Mouse (Mus musculus) MEL (cell line): Measurements from ENCODE around the gene Zfp697. TPM values are rescaled to one million over a fixed set of nuclear protein-coding genes. Genes with fewer than 3 reads are reported as not detected.
A peak's percentile ranks its signal among the peaks of the same experiment; 100 is the strongest.

Experiments
- DNase-seq: peaks from one replicate; pipeline ENCODE4 v3.0.0; 2011; ENCODE audit warnings: low read depth, low spot score
- H3K27ac ChIP-seq: 2 replicates; pipeline ENCODE4 v1.5.1; 2012; ENCODE audit warnings: low read depth, mild to moderate bottlenecking, control low read depth, low read length, moderate library complexity; ENCODE audit not compliant: control insufficient read depth
- H3K27me3 ChIP-seq, 2 experiments: fragments of 150-350 bp in 1 of 2; sonication (generic) in 1 of 2; 2 replicates each; pipeline ENCODE4 v1.6.1; 2012; ENCODE audit warnings: low read length in 2 of 2, mild to moderate bottlenecking in 2 of 2, improper control_type of control experiment in 1 of 2, moderate library complexity in 1 of 2; ENCODE audit not compliant: insufficient read depth in 2 of 2, control insufficient read depth in 1 of 2
- H3K36me3 ChIP-seq, 2 experiments: 2 replicates each; pipeline ENCODE4 v1.6.1; 2012 to 2014; ENCODE audit warnings: low read length in 2 of 2, improper control_type of control experiment in 1 of 2, inconsistent platforms in 1 of 2, mild to moderate bottlenecking in 1 of 2; ENCODE audit not compliant: insufficient read depth in 2 of 2, control insufficient read depth in 1 of 2
- H3K4me1 ChIP-seq, 2 experiments: fragments of 150-350 bp in 1 of 2; sonication (generic) in 1 of 2; 2 replicates each; pipeline ENCODE4 v1.6.1; 2012; ENCODE audit warnings: low read length in 2 of 2, improper control_type of control experiment in 1 of 2, mild to moderate bottlenecking in 1 of 2; ENCODE audit not compliant: insufficient read depth in 2 of 2, control insufficient read depth in 1 of 2
- H3K4me3 ChIP-seq, 2 experiments: fragments of 150-350 bp in 1 of 2; sonication (generic) in 1 of 2; 2 replicates each; pipeline ENCODE4 v1.5.1; 2012; ENCODE audit warnings: low read depth in 2 of 2, low read length in 2 of 2, mild to moderate bottlenecking in 2 of 2, moderate library complexity in 2 of 2, control low read depth in 1 of 2, improper control_type of control experiment in 1 of 2; ENCODE audit not compliant: control insufficient read depth in 1 of 2, insufficient read depth in 1 of 2
- H3K79me2 ChIP-seq: 2 replicates; pipeline ENCODE4 v1.6.1; 2012; ENCODE audit warnings: mild to moderate bottlenecking, low read length, moderate library complexity; ENCODE audit not compliant: control insufficient read depth, poor library complexity, insufficient read depth
- H3K9ac ChIP-seq: 2 replicates; pipeline ENCODE4 v1.6.1; 2012; ENCODE audit warnings: low read depth, mild to moderate bottlenecking, control low read depth, low read length, moderate library complexity; ENCODE audit not compliant: control insufficient read depth, poor library complexity, severe bottlenecking
- H3K9me3 ChIP-seq: fragments of 150-350 bp; sonication (generic); replicated peaks from 2 replicates; pipeline ENCODE4 v1.6.1; 2012; ENCODE audit warnings: mild to moderate bottlenecking, low read length, improper control_type of control experiment, moderate library complexity; ENCODE audit not compliant: insufficient read depth
- CHD2 ChIP-seq: IDR thresholded peaks from 2 replicates; pipeline ENCODE4 v1.6.1; 2011; ENCODE audit warnings: low read length, improper control_type of control experiment
- CTCF ChIP-seq, 3 experiments: IDR thresholded peaks in 2 of 3; conservative IDR thresholded peaks in 1 of 3; 2 replicates each; pipeline ENCODE4 v1.5.1; 2011 to 2012; ENCODE audit warnings: low read length in 3 of 3, low read depth in 2 of 3, mild to moderate bottlenecking in 2 of 3, improper control_type of control experiment in 1 of 3, inconsistent platforms in 1 of 3, mixed read lengths in 1 of 3, moderate library complexity in 1 of 3; ENCODE audit not compliant: control insufficient read depth in 1 of 3, insufficient read depth in 1 of 3, poor library complexity in 1 of 3, severe bottlenecking in 1 of 3
- E2F4 ChIP-seq: IDR thresholded peaks from 2 replicates; pipeline ENCODE4 v1.6.1; 2011; ENCODE audit warnings: low read depth, low read length, improper control_type of control experiment, borderline replicate concordance
- ELF1 ChIP-seq: IDR thresholded peaks from 2 replicates; pipeline ENCODE4 v1.6.1; 2014; ENCODE audit warnings: low read depth, mild to moderate bottlenecking, inconsistent platforms, low read length, improper control_type of control experiment, moderate library complexity
- EP300 ChIP-seq, 2 experiments: IDR thresholded peaks; 2 replicates each; pipeline ENCODE4 v1.6.1; 2011; ENCODE audit warnings: improper control_type of control experiment in 2 of 2, low read length in 2 of 2, low read depth in 1 of 2, mild to moderate bottlenecking in 1 of 2
- GATA1 ChIP-seq: IDR thresholded peaks from 2 replicates; pipeline ENCODE4 v1.6.1; 2011; ENCODE audit warnings: low read depth, low read length, improper control_type of control experiment
- JUND ChIP-seq: IDR thresholded peaks from 2 replicates; pipeline ENCODE4 v1.6.1; 2011; ENCODE audit warnings: low read depth, mild to moderate bottlenecking, improper control_type of control experiment, low read length
- MAX ChIP-seq: IDR thresholded peaks from 2 replicates; pipeline ENCODE4 v1.6.1; 2011; ENCODE audit warnings: low read length, improper control_type of control experiment
- MAZ ChIP-seq: IDR thresholded peaks from 2 replicates; pipeline ENCODE4 v1.6.1; 2012; ENCODE audit warnings: low read depth, mild to moderate bottlenecking, inconsistent platforms, low read length, improper control_type of control experiment
- MEF2A ChIP-seq: IDR thresholded peaks from 2 replicates; pipeline ENCODE4 v1.6.1; 2014; ENCODE audit warnings: low read depth, mild to moderate bottlenecking, inconsistent platforms, low read length, improper control_type of control experiment; ENCODE audit not compliant: poor library complexity, insufficient replicate concordance, severe bottlenecking; ENCODE audit errors: extremely low read depth
- MXI1 ChIP-seq: IDR thresholded peaks from 2 replicates; pipeline ENCODE4 v1.6.1; 2011; ENCODE audit warnings: mild to moderate bottlenecking, low read depth, low read length, improper control_type of control experiment
- MYB ChIP-seq: IDR thresholded peaks from 2 replicates; pipeline ENCODE4 v1.6.1; 2011; ENCODE audit warnings: mild to moderate bottlenecking, low read depth, low read length, improper control_type of control experiment
- NELFE ChIP-seq: IDR thresholded peaks from 2 replicates; pipeline ENCODE4 v1.6.1; 2011; ENCODE audit warnings: low read depth, low read length, improper control_type of control experiment
- NRF1 ChIP-seq: IDR thresholded peaks from 2 replicates; pipeline ENCODE4 v1.6.1; 2014; ENCODE audit warnings: low read depth, mild to moderate bottlenecking, inconsistent platforms, low read length, improper control_type of control experiment, moderate library complexity; ENCODE audit not compliant: poor library complexity, insufficient read depth, severe bottlenecking
- POLR2AphosphoS5 ChIP-seq: IDR thresholded peaks from 2 replicates; pipeline ENCODE4 v1.6.1; 2012; ENCODE audit warnings: low read depth, borderline replicate concordance, mild to moderate bottlenecking, inconsistent platforms, low read length, moderate library complexity, mixed read lengths
- RAD21 ChIP-seq: IDR thresholded peaks from 2 replicates; pipeline ENCODE4 v1.6.1; 2011; ENCODE audit warnings: mild to moderate bottlenecking, low read depth, low read length, improper control_type of control experiment
- RCOR1 ChIP-seq: IDR thresholded peaks from 2 replicates; pipeline ENCODE4 v1.6.1; 2012; ENCODE audit warnings: low read depth, mild to moderate bottlenecking, inconsistent platforms, low read length, improper control_type of control experiment
- SIN3A ChIP-seq: IDR thresholded peaks from 2 replicates; pipeline ENCODE4 v1.6.1; 2012; ENCODE audit warnings: low read length, improper control_type of control experiment, inconsistent platforms
- SMC3 ChIP-seq: IDR thresholded peaks from 2 replicates; pipeline ENCODE4 v1.6.1; 2011; ENCODE audit warnings: low read depth, low read length, improper control_type of control experiment
- TAL1 ChIP-seq: IDR thresholded peaks from 2 replicates; pipeline ENCODE4 v1.6.1; 2012; ENCODE audit warnings: mild to moderate bottlenecking, inconsistent platforms, low read length, moderate library complexity, mixed read lengths
- TCF12 ChIP-seq: IDR thresholded peaks from 2 replicates; pipeline ENCODE4 v1.6.1; 2014; ENCODE audit warnings: low read depth, mild to moderate bottlenecking, inconsistent platforms, low read length, improper control_type of control experiment, moderate library complexity
- UBTF ChIP-seq: IDR thresholded peaks from 2 replicates; pipeline ENCODE4 v1.6.1; 2012; ENCODE audit warnings: low read depth, mild to moderate bottlenecking, inconsistent platforms, low read length, improper control_type of control experiment, moderate library complexity, borderline replicate concordance; ENCODE audit not compliant: insufficient read depth
- ZC3H11A ChIP-seq: IDR thresholded peaks from 2 replicates; pipeline ENCODE4 v1.6.1; 2012; ENCODE audit warnings: low read depth, mild to moderate bottlenecking, inconsistent platforms, low read length, improper control_type of control experiment
- ZMIZ1 ChIP-seq: IDR thresholded peaks from 2 replicates; pipeline ENCODE4 v1.6.1; 2012; ENCODE audit warnings: low read depth, mild to moderate bottlenecking, inconsistent platforms, low read length, improper control_type of control experiment, moderate library complexity
- polyA plus RNA-seq, 2 experiments: library from polyadenylated mRNA; stranded (reverse) in 1 of 2; unstranded in 1 of 2; fragments of >175 nt in 1 of 2; fragments of >200 nt in 1 of 2; gene quantifications; 2 replicates each; pipeline versions ENCODE4 v1.2.1 to v1.2.4; 2012; ENCODE audit warnings: low replicate concordance in 2 of 2, low read depth in 1 of 2; ENCODE audit not compliant: insufficient read length in 2 of 2, insufficient read depth in 1 of 2, missing spikeins in 1 of 2
- total RNA-seq: library from RNA; depleted of rRNA; stranded (reverse); fragments of 300-350 nt; gene quantifications from 2 replicates; pipeline ENCODE4 v1.2.3, GENCODE M21; 2012

Zfp697 gene
- total and polyA plus RNA-seq, 3 experiments = 0.04 TPM; not detected in 2

DNA sequence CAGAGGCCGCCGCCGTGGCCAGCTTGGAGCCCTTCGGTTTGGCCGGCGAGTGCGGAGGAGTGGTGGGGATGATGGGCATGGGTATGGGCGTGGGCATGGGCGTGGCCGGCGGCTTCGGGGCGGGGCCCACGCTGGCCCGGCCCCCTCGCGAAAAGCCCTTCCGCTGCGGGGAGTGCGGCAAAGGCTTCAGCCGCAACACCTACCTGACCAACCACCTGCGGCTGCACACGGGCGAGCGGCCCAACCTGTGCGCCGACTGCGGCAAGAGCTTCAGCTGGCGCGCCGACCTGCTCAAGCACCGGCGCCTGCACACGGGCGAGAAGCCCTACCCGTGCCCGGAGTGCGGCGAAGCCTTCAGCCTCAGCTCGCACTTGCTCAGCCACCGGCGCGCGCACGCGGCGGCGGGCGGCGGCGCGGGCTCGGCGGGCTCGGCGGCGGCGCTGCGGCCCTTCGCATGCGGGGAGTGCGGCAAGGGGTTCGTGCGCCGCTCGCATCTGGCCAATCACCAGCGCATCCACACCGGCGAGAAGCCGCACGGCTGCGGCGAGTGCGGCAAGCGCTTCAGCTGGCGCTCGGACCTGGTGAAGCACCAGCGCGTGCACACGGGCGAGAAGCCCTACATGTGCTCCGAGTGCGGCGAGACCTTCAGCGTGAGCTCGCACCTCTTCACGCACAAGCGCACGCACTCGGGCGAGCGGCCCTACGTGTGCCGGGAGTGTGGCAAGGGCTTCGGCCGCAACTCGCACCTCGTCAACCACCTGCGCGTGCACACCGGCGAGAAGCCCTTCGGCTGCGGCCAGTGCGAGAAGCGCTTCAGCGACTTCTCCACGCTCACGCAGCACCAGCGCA lies 45.6 kb downstream of the Zfp697 start:
- DNase-seq = peak; percentile 29
- Histone ChIP-seq H3K9me3 (no peaks in the 10 kb centered on the region), H3K27ac (no peak overlapping the region), H3K27me3 (peaks cover 2 to 17% of the 10 kb centered on the region in 2 experiments), H3K4me1 (peaks cover 0 to 4% of the 10 kb centered on the region in 2 experiments; a peak in 1 of 4 replicates), H3K79me2 (no peaks in the 10 kb centered on the region), H3K9ac (0 out of 2 replicates have a peak overlapping the region, but pooled peaks have one; percentile 25), H3K36me3 (no peaks in the 10 kb centered on the region)
- no peak for TF ChIP-seq ZC3H11A
- TF ChIP-seq, all 39 proteins: peak for 0
- H3K4me3 ChIP-seq = peak overlapping the region in 1 of 2 experiments; percentile 41; a peak in 2 of 4 replicates

GRCm38 (mm10) chr3:98428449-98428775 lies 46.2 kb downstream of the Zfp697 start:
- TF ChIP-seq ELF1 (no peak), E2F4 (no peak), MYB (no peak), SIN3A (no peak), NRF1 (no peak), CHD2 (no peak), GATA1 (no peak), RAD21 (no peak)
- H3K36me3 ChIP-seq = no peaks in the 10 kb centered on the region
- peak; percentile 4 for DNase-seq
- no peak overlapping the region for H3K27ac ChIP-seq
- H3K9me3 ChIP-seq = no peaks in the 10 kb centered on the region
- peaks cover 2 to 17% of the 10 kb centered on the region in 2 experiments for H3K27me3 ChIP-seq
- H3K4me3 ChIP-seq = no peak overlapping the region
- no peaks in the 10 kb centered on the region for H3K79me2 ChIP-seq
- H3K4me1 ChIP-seq = peaks cover 0 to 4% of the 10 kb centered on the region in 2 experiments; a peak in 1 of 4 replicates
- no peak overlapping the region for H3K9ac ChIP-seq

GRCm38 (mm10) chr3:98428928-98429525 lies 46.8 kb downstream of the Zfp697 start:
- Histone ChIP-seq H3K36me3 (no peaks in the 10 kb centered on the region), H3K9me3 (no peaks in the 10 kb centered on the region), H3K9ac (no peak overlapping the region), H3K27me3 (peaks cover 2 to 17% of the 10 kb centered on the region in 2 experiments), H3K4me1 (peaks cover 0 to 4% of the 10 kb centered on the region in 2 experiments; a peak in 1 of 4 replicates), H3K27ac (no peak overlapping the region), H3K4me3 (no peak overlapping the region), H3K79me2 (no peaks in the 10 kb centered on the region)
- DNase-seq = peak; percentile 0
- TF ChIP-seq ZC3H11A (no peak), NELFE (no peak), UBTF (no peak), CTCF (IDR thresholded peaks at IDR 0.05 in 2 of 3, conservative IDR thresholded peaks at IDR 0.05 in 1 of 3; ENCODE audit: control insufficient read depth in 1 of 3, insufficient read depth in 1 of 3, low read depth in 2 of 3, low read length in 3 of 3, poor library complexity in 1 of 3, severe bottlenecking in 1 of 3) (no peak), GATA1 (no peak), JUND (no peak), RCOR1 (no peak), NRF1 (no peak), TAL1 (no peak), MXI1 (no peak), TCF12 (no peak), MAX (no peak), MEF2A (no peak), ZMIZ1 (no peak), MAZ (no peak), SMC3 (no peak), POLR2AphosphoS5 (no peak), EP300 (IDR thresholded peaks at IDR 0.05; ENCODE audit: low read depth in 1 of 2, low read length in 2 of 2) (no peak)
